Mouse (Mus musculus): ENCODE results near the gene Olfr209. TPM values are rescaled to one million over a fixed set of nuclear protein-coding genes. Genes with fewer than 3 reads are reported as not detected.
"Not testable (repeated sequence)": the region's sequence is repeated elsewhere in the genome, so short reads cannot be mapped to it uniquely, and the experiment has no call there.

Olfr209 gene
- total RNA-seq (2017) = not detected in 2 replicates

DNA sequence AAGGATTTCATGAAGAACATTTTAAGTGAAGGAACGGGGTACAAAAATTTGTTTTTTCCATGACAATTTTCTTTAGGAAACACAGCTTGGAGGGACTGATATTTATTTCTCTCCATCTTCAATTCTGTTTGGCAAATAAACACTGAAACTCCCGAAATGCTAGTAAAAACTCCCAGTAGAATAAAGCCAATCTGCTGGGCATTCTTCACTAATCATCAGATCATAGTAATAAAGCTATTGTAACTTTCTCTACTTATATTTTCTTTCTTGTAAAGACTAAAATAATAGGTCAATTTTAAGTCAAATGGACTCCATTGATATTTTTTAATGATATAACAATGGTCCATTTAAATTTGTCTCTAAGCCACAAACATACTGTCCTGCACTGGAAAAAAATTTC is at the start of gene Olfr209:
Olfr209 (minus strand) TSS at position 101 of the 400 bp plus-strand sequence.
- ATAC-seq (replicated peaks in 1 of 2; ENCODE audit: insufficient read depth in 1 of 2, low FRiP score in 2 of 2, low TSS enrichment in 1 of 2, low read depth in 1 of 2, poor library complexity in 2 of 2, severe bottlenecking in 2 of 2) = no peak

DNA sequence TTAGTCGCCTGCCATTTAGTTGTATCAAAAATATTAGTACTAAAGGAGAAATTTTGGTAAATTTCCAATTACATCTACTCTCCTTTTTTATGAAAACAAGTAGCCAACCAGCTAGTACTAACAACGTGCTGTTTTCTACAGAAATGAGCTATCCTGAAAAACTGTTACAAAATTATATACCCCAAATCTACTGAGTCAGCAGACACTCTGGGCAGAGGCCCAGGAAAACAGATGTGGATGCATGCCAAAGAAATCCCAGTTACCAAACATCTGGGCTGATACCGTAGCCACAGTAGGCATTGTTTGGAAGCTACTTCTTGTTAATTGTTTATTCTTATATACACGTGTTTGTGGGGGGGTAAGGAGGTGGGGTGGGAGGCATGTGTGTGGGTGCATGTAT is 49.7 kb upstream of the Olfr209 start:
- no peak for ATAC-seq (replicated peaks in 1 of 2; ENCODE audit: insufficient read depth in 1 of 2, low FRiP score in 2 of 2, low TSS enrichment in 1 of 2, low read depth in 1 of 2, poor library complexity in 2 of 2, severe bottlenecking in 2 of 2)

DNA sequence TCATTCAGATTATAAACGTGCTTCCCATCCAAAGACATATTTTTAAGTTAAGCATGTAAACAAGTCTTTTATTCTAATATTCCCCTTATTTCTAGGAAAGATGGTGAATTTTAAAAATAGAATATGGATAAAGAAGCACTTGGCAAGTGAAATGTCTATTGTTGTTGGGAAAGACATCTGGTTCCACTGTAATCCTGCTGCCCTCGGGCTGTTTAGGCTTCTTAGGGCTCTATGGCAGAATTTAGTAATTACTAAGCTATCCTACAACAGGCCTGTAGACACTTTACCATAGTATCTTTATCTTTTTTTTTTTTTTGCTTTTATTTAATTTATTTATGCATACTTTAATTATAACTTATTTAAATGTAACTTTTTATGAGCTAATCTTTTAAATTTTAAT is 46.0 kb upstream of the Olfr209 start:
- no peak for ATAC-seq (replicated peaks in 1 of 2; ENCODE audit: insufficient read depth in 1 of 2, low FRiP score in 2 of 2, low TSS enrichment in 1 of 2, low read depth in 1 of 2, poor library complexity in 2 of 2, severe bottlenecking in 2 of 2)

DNA sequence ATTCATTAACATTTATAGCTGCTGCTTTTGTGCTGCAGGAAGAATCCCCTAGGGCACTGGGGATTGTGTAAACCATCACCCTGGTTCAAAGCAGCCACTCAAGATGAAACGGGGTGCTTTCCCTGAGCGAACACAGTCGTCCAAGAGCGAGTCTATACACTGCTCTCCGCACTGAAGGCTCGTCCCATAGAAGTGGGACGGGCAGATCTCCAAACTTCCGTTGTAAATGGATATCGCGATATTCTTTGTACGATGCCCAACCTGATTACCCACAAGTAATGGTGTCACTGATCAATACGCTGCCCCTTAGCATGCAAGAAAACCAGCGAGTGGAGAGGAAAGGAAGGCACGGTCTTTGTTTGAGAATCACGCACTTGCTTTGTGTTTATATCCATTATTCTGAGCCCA is 45.6 kb upstream of the Olfr209 start:
- no peak for ATAC-seq (replicated peaks in 1 of 2; ENCODE audit: insufficient read depth in 1 of 2, low FRiP score in 2 of 2, low TSS enrichment in 1 of 2, low read depth in 1 of 2, poor library complexity in 2 of 2, severe bottlenecking in 2 of 2)

DNA sequence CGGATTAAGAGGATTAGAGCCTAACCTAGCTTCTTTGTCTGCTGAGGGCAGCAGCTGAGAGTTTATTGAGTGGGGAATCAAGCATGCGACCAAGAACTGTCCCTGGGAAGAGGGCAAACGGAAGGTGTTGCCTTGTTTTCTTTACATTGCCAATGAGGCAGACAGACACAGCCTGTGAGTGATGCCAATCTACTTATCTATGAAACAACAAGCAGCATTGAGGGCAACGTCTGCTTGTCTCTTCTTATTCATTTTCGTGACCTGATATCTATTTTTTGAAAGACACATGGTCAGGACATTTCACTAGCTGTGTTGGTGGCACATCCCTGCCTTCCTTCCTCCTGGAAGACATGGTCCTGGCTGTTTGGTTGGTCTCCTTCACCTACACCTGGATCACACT is 43.2 kb upstream of the Olfr209 start, which contains the start of gene Gabrr3:
Gabrr3 (plus strand) TSS at position 301 of the 400 bp plus-strand sequence.
- ATAC-seq (replicated peaks in 1 of 2; ENCODE audit: insufficient read depth in 1 of 2, low FRiP score in 2 of 2, low TSS enrichment in 1 of 2, low read depth in 1 of 2, poor library complexity in 2 of 2, severe bottlenecking in 2 of 2) = no peak

DNA sequence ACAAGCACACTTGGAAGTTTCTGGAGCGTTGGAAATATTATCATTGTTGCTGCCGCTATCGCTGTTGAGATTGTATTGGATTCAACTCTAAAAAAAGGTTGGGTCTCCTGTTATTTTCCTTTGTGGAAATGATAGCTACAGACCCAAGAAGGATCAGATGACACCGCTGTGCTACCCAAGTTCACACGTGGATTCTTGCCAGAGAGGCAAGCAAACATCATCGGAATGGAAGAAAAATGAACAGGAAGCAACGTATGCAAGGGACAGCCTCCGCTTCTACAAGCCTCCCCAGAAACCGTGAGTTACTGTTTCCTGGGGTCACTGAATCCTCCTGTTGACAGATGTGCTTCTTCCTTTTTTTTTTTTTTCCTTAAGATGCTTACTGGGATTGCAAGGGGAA is 41.0 kb upstream of the Olfr209 start:
- no peak for ATAC-seq (replicated peaks in 1 of 2; ENCODE audit: insufficient read depth in 1 of 2, low FRiP score in 2 of 2, low TSS enrichment in 1 of 2, low read depth in 1 of 2, poor library complexity in 2 of 2, severe bottlenecking in 2 of 2)

DNA sequence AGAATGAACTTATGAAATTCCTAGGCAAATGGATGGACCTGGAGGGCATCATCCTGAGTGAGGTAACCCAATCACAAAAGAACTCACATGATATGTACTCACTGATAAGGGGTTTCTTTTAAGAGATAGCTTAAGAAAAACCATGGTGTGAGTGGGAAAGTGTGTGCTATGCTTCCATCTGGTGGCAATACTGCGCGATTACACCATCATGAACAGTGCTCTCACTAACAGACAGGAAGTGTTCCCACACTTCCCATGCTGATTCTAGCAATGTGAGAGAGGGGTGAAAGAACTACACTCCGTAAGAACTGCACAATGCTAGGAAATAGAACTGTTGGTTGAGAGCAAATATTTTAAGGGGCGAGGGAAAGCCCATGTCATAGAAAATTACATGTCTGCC is 39.9 kb upstream of the Olfr209 start:
- peak; percentile 84 to 88 for ATAC-seq (replicated peaks in 1 of 2; ENCODE audit: insufficient read depth in 1 of 2, low FRiP score in 2 of 2, low TSS enrichment in 1 of 2, low read depth in 1 of 2, poor library complexity in 2 of 2, severe bottlenecking in 2 of 2)

DNA sequence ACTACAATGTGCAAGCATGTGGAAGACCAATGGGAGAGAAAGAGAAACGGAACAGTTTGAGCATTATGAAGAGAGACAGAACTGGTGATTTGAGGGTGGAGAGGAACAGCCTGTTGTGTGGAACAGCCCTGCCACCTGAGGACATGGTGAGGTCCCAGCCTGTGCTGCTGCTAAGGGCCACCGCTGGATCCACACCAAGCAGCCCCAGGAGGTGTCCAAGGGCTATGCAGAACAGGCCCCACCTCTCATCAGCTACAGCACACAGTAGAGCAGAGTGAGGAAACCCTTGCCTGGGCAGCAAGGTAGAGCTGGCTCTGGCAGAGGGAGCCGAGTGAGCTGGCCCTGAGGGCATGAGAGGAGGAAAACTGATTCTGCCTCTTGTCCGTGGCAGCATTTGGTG is 38.2 kb upstream of the Olfr209 start:
- ATAC-seq (replicated peaks in 1 of 2; ENCODE audit: insufficient read depth in 1 of 2, low FRiP score in 2 of 2, low TSS enrichment in 1 of 2, low read depth in 1 of 2, poor library complexity in 2 of 2, severe bottlenecking in 2 of 2) = no peak

DNA sequence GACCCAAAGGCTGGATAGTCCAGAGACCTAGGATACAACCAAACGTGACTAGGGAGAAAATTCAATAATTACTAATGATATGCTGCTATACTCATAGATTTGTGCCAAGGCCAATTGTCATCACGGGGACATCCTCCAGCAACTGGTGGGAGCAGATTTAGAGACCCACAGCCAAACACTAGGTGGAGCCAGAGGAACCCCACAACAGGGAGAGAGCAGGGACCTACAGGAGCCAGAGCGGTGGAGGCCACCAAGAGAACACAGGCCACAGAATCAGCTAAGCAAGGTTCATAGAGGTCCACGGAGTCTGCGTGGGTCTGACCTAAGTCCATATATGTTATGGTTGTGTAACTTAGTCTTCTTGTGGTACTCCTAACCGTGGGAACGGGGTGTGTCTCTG is 37.3 kb upstream of the Olfr209 start:
- peak; percentile 58 to 71; a peak in 3 of 4 replicates for ATAC-seq (replicated peaks in 1 of 2; ENCODE audit: insufficient read depth in 1 of 2, low FRiP score in 2 of 2, low TSS enrichment in 1 of 2, low read depth in 1 of 2, poor library complexity in 2 of 2, severe bottlenecking in 2 of 2)

DNA sequence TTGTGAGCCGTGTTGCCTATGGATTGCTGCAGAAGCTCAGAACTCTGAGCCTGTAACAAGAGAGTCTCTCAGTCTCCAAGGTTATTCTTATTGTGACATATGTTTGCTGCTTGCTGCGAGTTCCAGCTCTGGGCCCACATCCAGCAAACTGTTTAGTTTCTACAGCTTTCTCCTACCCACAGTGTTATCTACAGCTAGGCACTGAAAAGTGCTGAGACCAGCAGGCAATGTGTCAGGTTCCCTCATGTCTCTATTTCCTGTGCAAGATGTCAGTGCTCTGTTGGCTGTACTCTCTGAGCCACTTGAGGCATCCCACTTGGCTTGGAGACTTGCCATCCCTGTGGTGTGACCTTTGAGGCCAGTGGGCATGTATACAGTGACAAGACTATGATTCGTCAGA is 29.5 kb upstream of the Olfr209 start:
- no peak for ATAC-seq (replicated peaks in 1 of 2; ENCODE audit: insufficient read depth in 1 of 2, low FRiP score in 2 of 2, low TSS enrichment in 1 of 2, low read depth in 1 of 2, poor library complexity in 2 of 2, severe bottlenecking in 2 of 2)

DNA sequence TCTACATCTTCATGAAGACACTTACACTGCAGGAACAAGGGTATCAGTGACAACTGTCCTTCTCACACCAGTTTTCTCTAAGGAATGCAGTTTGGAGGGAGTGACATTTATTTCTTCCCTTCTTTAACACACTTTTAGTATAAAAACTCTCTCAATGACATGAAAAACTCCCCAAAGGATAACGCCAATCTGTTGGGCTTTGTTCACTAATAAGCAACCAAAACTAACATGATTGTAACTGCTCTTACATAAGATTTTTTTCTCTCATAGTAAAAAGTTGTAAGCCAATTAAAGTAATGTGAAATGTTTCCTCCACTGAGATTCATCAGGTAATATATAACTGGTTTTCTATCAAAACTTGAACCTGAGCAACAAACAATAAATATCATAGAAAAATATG is 14.6 kb downstream of the Olfr209 start, which contains the start of gene Olfr206:
Olfr206 (minus strand) TSS at position 101 of the 400 bp plus-strand sequence.
- no peak for ATAC-seq (replicated peaks in 1 of 2; ENCODE audit: insufficient read depth in 1 of 2, low FRiP score in 2 of 2, low TSS enrichment in 1 of 2, low read depth in 1 of 2, poor library complexity in 2 of 2, severe bottlenecking in 2 of 2)

DNA sequence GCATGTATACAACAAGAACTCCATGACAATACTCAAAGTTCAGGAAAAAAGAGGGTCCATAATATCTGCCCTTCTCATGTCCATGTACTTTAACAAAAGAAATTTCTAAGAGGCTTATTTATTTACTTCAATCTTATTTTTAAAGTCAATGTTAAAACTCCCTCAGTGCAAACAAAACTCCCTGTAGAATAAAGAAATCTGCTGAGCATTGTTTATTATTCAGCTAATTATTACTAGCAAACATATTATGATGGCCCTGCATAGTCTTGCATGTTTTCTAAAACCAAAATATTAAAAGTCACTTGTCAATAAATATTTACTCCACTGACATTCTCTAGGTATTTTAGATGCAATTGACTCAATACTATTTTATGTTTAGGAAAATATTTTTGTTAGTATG is 32.8 kb downstream of the Olfr209 start, which contains the start of gene Olfr205:
Olfr205 (minus strand) TSS at position 101 of the 400 bp plus-strand sequence.
- no peak for ATAC-seq (replicated peaks in 1 of 2; ENCODE audit: insufficient read depth in 1 of 2, low FRiP score in 2 of 2, low TSS enrichment in 1 of 2, low read depth in 1 of 2, poor library complexity in 2 of 2, severe bottlenecking in 2 of 2)

DNA sequence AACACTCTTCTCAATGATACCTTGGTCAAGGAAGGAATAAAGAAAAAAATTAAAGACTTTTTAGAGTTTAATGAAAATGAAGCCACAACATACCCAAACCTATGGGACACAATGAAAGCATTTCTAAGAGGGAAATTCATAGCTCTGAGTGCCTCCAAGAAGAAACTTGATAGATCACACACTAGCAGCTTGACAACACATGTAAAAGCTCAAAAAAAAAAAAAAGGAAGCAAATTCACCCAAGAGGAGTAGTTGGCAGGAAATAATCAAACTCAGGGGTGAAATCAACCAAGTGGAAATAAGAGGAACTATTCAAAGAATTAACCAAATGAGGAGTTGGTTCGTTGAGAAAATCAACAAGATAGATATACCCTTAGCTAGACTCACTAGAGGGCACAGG is 40.5 kb downstream of the Olfr209 start:
- not testable (repeated sequence) for ATAC-seq (replicated peaks in 1 of 2; ENCODE audit: insufficient read depth in 1 of 2, low FRiP score in 2 of 2, low TSS enrichment in 1 of 2, low read depth in 1 of 2, poor library complexity in 2 of 2, severe bottlenecking in 2 of 2)

DNA sequence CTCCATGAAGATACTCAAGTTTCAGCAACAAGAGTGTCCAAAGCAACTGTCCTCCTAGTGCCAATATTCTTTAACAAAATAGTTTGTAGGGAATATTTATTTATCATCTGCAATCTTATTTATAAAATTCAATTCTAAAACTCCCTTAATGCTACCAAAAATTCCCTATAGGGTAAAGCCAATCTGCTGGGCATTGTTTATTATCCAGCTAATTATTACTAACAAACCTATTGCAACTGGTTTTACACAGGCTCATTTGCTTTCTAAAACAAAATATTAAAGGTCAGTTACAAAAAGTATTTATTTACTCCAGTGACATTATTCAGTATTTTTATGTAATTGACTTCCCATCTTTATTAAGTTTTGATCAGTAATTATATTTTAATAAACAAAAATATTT is 45.6 kb downstream of the Olfr209 start, which contains the start of gene Olfr204:
Olfr204 (minus strand) TSS at position 101 of the 400 bp plus-strand sequence.
- no peak for ATAC-seq (replicated peaks in 1 of 2; ENCODE audit: insufficient read depth in 1 of 2, low FRiP score in 2 of 2, low TSS enrichment in 1 of 2, low read depth in 1 of 2, poor library complexity in 2 of 2, severe bottlenecking in 2 of 2)

Other genes with a start within 250 kb of the Olfr209 start
- gene Olfr194, start 242.9 kb downstream of the Olfr209 start, total RNA-seq (2017) = not detected in 2 replicates
- gene Olfr195, start 216.9 kb downstream of the Olfr209 start, total RNA-seq (2017) = not detected in 2 replicates
- gene Olfr196, start 193.5 kb downstream of the Olfr209 start, total RNA-seq (2017) = not detected in 2 replicates
- not detected in 2 replicates for gene Olfr198, start 160.5 kb downstream of the Olfr209 start, total RNA-seq (2017)
- not detected in 2 replicates for gene Olfr199, start 144.2 kb downstream of the Olfr209 start, total RNA-seq (2017)
- gene Olfr201, start 91.4 kb downstream of the Olfr209 start, total RNA-seq (2017) = not detected in 2 replicates
- gene Olfr202, start 77.2 kb downstream of the Olfr209 start, total RNA-seq (2017) = not detected in 2 replicates
- not detected in 2 replicates for gene Olfr203, start 65.1 kb downstream of the Olfr209 start, total RNA-seq (2017)
- not detected in 2 replicates for gene Olfr204, start 45.7 kb downstream of the Olfr209 start, total RNA-seq (2017)
- gene Olfr205, start 32.9 kb downstream of the Olfr209 start, total RNA-seq (2017) = not detected in 2 replicates
- not detected in 2 replicates for gene Olfr206, start 14.7 kb downstream of the Olfr209 start, total RNA-seq (2017)
- not detected in 2 replicates for gene Gabrr3, start 43.3 kb upstream of the Olfr209 start, total RNA-seq (2017)
- 77.5 and 84.5 TPM in 2 replicates for gene Riox2, start 107.8 kb upstream of the Olfr209 start, total RNA-seq (2017)
- 9.8 and 21.4 TPM in 2 replicates for gene Crybg3, start 237.0 kb upstream of the Olfr209 start, total RNA-seq (2017)

All from hematopoietic stem cell, adult 5-6 weeks (primary cell).